8 mouse cellular contexts compared by ENCODE assay signal in the genomic region with DNA sequence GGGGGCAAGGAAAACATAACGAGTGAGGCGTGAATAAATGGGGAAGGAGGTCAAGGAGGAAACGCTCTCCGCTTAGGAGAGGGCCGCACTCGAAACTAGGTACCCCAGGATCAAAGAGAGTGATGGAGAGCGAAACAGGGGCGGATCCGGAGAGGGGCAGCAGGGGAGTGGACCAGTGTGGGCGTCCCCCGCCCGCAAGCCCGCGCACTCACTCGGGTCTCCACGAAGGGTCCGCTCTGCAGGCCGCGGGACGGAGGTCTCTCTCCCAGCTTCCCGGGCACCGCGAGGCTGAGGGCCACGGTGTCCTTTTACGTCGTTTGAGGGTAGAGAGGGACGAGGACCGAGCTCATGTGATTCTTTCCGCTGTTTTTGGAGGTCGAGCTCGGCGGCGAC. TPM values are rescaled to one million over a fixed set of nuclear protein-coding genes. Genes with fewer than 3 reads are reported as not detected.
DNase-seq lines count a peak whose midpoint lies in the region; ATAC-seq lines count a peak whose summit lies in the region.

No protein-coding gene starts in this region.

- DNase-seq in kidney, adult 11 months, result no peak
- DNase-seq in cerebellum, postnatal 4 days (ENCODE audit: low spot score in 2 of 2), result no peak

- H3K9me3 ChIP-seq in kidney, embryonic 16.5 days (ENCODE audit: low read length), result no peaks in the 10 kb centered on the region
- H3K9me3 ChIP-seq in liver, embryonic 16.5 days (replicated peaks; ENCODE audit: control insufficient read depth, low read length), result no peaks in the 10 kb centered on the region

- 0% methylated on average over 33 of the region's 33 CpGs for WGBS in kidney, embryonic 16.5 days
- 0% methylated on average over 33 of the region's 33 CpGs for WGBS in liver, embryonic 16.5 days (ENCODE audit: insufficient replicate concordance)

- peak overlapping the region; percentile 99 for H3K27ac ChIP-seq in kidney, embryonic 16.5 days (ENCODE audit: low read length)
- peak overlapping the region; percentile 95 for H3K27ac ChIP-seq in liver, embryonic 16.5 days (ENCODE audit: low read length)

- no peaks in the 10 kb centered on the region for H3K27me3 ChIP-seq in kidney, embryonic 16.5 days (ENCODE audit: insufficient read depth, low read length)
- no peaks in the 10 kb centered on the region for H3K27me3 ChIP-seq in liver, embryonic 16.5 days (ENCODE audit: control insufficient read depth, insufficient read depth, low read depth, low read length)

- ATAC-seq in kidney, embryonic 16.5 days (ENCODE audit: low FRiP score, low TSS enrichment), result 0 out of 2 replicates have a peak, but pooled peaks have one; percentile 4
- peak; percentile 1; the same call in 1 of the 2 replicates for ATAC-seq in common myeloid progenitor, adult 5-6 weeks (replicated peaks; ENCODE audit: low read depth, poor library complexity, severe bottlenecking)
- peak; percentile 3; the same call in 1 of the 2 replicates for ATAC-seq in granulocyte monocyte progenitor cell, adult 5-6 weeks (replicated peaks; ENCODE audit: poor library complexity, severe bottlenecking)
- peak; percentile 11 for ATAC-seq in liver, embryonic 16.5 days (ENCODE audit: low read depth)
- ATAC-seq in monocyte, adult 5-6 weeks (replicated peaks; ENCODE audit: insufficient number of reproducible peaks, low FRiP score, low TSS enrichment, poor library complexity, severe bottlenecking), result no peak
- no peak; the same call in 1 of the 2 replicates for ATAC-seq in megakaryocyte-erythroid progenitor cell, adult 5-6 weeks (replicated peaks; ENCODE audit: low FRiP score, low TSS enrichment, poor library complexity, severe bottlenecking)

- H3K4me2 ChIP-seq in kidney, embryonic 16.5 days (replicated peaks; ENCODE audit: low read depth, low read length), result peak overlapping the region; percentile 89
- peak overlapping the region; percentile 96 for H3K4me2 ChIP-seq in liver, embryonic 16.5 days (ENCODE audit: low read depth, low read length)

- H3K9ac ChIP-seq in kidney, embryonic 16.5 days (replicated peaks; ENCODE audit: low read length), result peak overlapping the region; percentile 99
- H3K9ac ChIP-seq in liver, embryonic 16.5 days (ENCODE audit: low read depth, low read length), result peak overlapping the region; percentile 93

- peaks cover 11% of the 10 kb centered on the region; the same call in 1 of the 2 replicates for H3K36me3 ChIP-seq in kidney, embryonic 16.5 days (ENCODE audit: insufficient read depth, low read length)
- no peaks in the 10 kb centered on the region for H3K36me3 ChIP-seq in liver, embryonic 16.5 days (ENCODE audit: control insufficient read depth, insufficient read depth)

- H3K4me3 ChIP-seq in kidney, embryonic 16.5 days (ENCODE audit: low read length), result peak overlapping the region; percentile 99
- peak overlapping the region; percentile 93 for H3K4me3 ChIP-seq in liver, embryonic 16.5 days (ENCODE audit: low read depth, low read length)

- H3K4me1 ChIP-seq in kidney, embryonic 16.5 days (ENCODE audit: insufficient read depth, low read length), result peaks cover 27% of the 10 kb centered on the region
- peaks cover 32% of the 10 kb centered on the region for H3K4me1 ChIP-seq in liver, embryonic 16.5 days (ENCODE audit: control insufficient read depth, low read depth, low read length)

RNA-seq across cellular contexts. Expression of a gene that starts 0.9 kb away (rescaled TPM):
- polyA plus RNA-seq in kidney, embryonic 16.5 days (2015; fragmentation: Nextera tagmentation; extraction: Ambion mirVana), result 29.6 and 32.6 TPM in 2 replicates
- total RNA-seq in common myeloid progenitor, adult 5-6 weeks (2017), result 26.1 and 27.0 TPM in 2 replicates
- total RNA-seq in granulocyte monocyte progenitor cell, adult 5-6 weeks (2014; fragmentation: Nextera tagmentation), result 35.0 and 39.6 TPM in 2 replicates
- 14.7 and 19.3 TPM in 2 replicates for total RNA-seq in granulocyte monocyte progenitor cell, adult 5-6 weeks (2017)
- 11.7 and 14.9 TPM in 2 replicates for polyA plus RNA-seq in liver, embryonic 16.5 days (2015; fragmentation: Nextera tagmentation; extraction: Ambion mirVana)
- 27.1 to 48.1 TPM (median 29.4 TPM) in 3 replicates for total RNA-seq in monocyte, adult 5-6 weeks (2017)
- total RNA-seq in megakaryocyte-erythroid progenitor cell, adult 5-6 weeks (2014; fragmentation: Nextera tagmentation), result 22.4 and 32.1 TPM in 2 replicates
- total RNA-seq in megakaryocyte-erythroid progenitor cell, adult 5-6 weeks (2017), result 11.7 and 20.4 TPM in 2 replicates

RNA-seq across cellular contexts. Expression of a gene that starts 14.0 kb away (rescaled TPM):
- 167 and 172 TPM in 2 replicates for polyA plus RNA-seq in kidney, embryonic 16.5 days (2015; fragmentation: Nextera tagmentation; extraction: Ambion mirVana)
- total RNA-seq in common myeloid progenitor, adult 5-6 weeks (2017), result 65.8 and 125 TPM in 2 replicates
- total RNA-seq in granulocyte monocyte progenitor cell, adult 5-6 weeks (2014; fragmentation: Nextera tagmentation), result 101 and 107 TPM in 2 replicates
- total RNA-seq in granulocyte monocyte progenitor cell, adult 5-6 weeks (2017), result 79.2 and 148 TPM in 2 replicates
- 72.6 and 79.6 TPM in 2 replicates for polyA plus RNA-seq in liver, embryonic 16.5 days (2015; fragmentation: Nextera tagmentation; extraction: Ambion mirVana)
- total RNA-seq in monocyte, adult 5-6 weeks (2017), result 54.7 to 91.7 TPM (median 58.7 TPM) in 3 replicates
- total RNA-seq in megakaryocyte-erythroid progenitor cell, adult 5-6 weeks (2014; fragmentation: Nextera tagmentation), result 203 and 208 TPM in 2 replicates
- total RNA-seq in megakaryocyte-erythroid progenitor cell, adult 5-6 weeks (2017), result 131 and 142 TPM in 2 replicates

RNA-seq across cellular contexts. Expression of a gene that starts 14.4 kb away (rescaled TPM):
- polyA plus RNA-seq in kidney, embryonic 16.5 days (2015; fragmentation: Nextera tagmentation; extraction: Ambion mirVana), result 281 and 293 TPM in 2 replicates
- total RNA-seq in common myeloid progenitor, adult 5-6 weeks (2017), result 132 and 149 TPM in 2 replicates
- total RNA-seq in granulocyte monocyte progenitor cell, adult 5-6 weeks (2014; fragmentation: Nextera tagmentation), result 123 and 126 TPM in 2 replicates
- 156 and 180 TPM in 2 replicates for total RNA-seq in granulocyte monocyte progenitor cell, adult 5-6 weeks (2017)
- 109 and 114 TPM in 2 replicates for polyA plus RNA-seq in liver, embryonic 16.5 days (2015; fragmentation: Nextera tagmentation; extraction: Ambion mirVana)
- total RNA-seq in monocyte, adult 5-6 weeks (2017), result 103 to 166 TPM (median 150 TPM) in 3 replicates
- total RNA-seq in megakaryocyte-erythroid progenitor cell, adult 5-6 weeks (2014; fragmentation: Nextera tagmentation), result 162 and 178 TPM in 2 replicates
- total RNA-seq in megakaryocyte-erythroid progenitor cell, adult 5-6 weeks (2017), result 171 and 185 TPM in 2 replicates

RNA-seq across cellular contexts. Expression of a gene that starts 55.5 kb away (rescaled TPM):
- polyA plus RNA-seq in kidney, embryonic 16.5 days (2015; fragmentation: Nextera tagmentation; extraction: Ambion mirVana), result 25.7 and 28.9 TPM in 2 replicates
- 11.3 and 20.6 TPM in 2 replicates for total RNA-seq in common myeloid progenitor, adult 5-6 weeks (2017)
- total RNA-seq in granulocyte monocyte progenitor cell, adult 5-6 weeks (2014; fragmentation: Nextera tagmentation), result 6.6 and 9.4 TPM in 2 replicates
- 6.9 and 10.1 TPM in 2 replicates for total RNA-seq in granulocyte monocyte progenitor cell, adult 5-6 weeks (2017)
- polyA plus RNA-seq in liver, embryonic 16.5 days (2015; fragmentation: Nextera tagmentation; extraction: Ambion mirVana), result 6.3 and 9.2 TPM in 2 replicates
- total RNA-seq in monocyte, adult 5-6 weeks (2017), result 44.4 to 60.3 TPM (median 52.9 TPM) in 3 replicates
- total RNA-seq in megakaryocyte-erythroid progenitor cell, adult 5-6 weeks (2014; fragmentation: Nextera tagmentation), result 10.9 and 13.2 TPM in 2 replicates
- 12.7 and 14.4 TPM in 2 replicates for total RNA-seq in megakaryocyte-erythroid progenitor cell, adult 5-6 weeks (2017)

Comparison
In these comparisons a context has a peak if more than half of its experiments do, and no peak if none do; other contexts are left out.
1. ATAC-seq: peak in kidney, embryonic 16.5 days (single experiment), common myeloid progenitor, adult 5-6 weeks (single experiment), granulocyte monocyte progenitor cell, adult 5-6 weeks (single experiment) and liver, embryonic 16.5 days (single experiment); none in monocyte, adult 5-6 weeks (single experiment) and megakaryocyte-erythroid progenitor cell, adult 5-6 weeks (single experiment).